Mouse (Mus musculus): ENCODE measurements around the gene Cdkl1. TPM values are rescaled to one million over a fixed set of nuclear protein-coding genes. Genes with fewer than 3 reads are reported as not detected.

Cdkl1 gene
- total RNA-seq (2021), result 1 to 10 TPM; 1.4 to 2.1 TPM
- long read RNA-seq, experiment 1, result 0 reads
- long read RNA-seq, experiment 2, partial matches to known transcripts, result 0 of 1 reads
- long read RNA-seq, experiment 2, other reads (novel, unspliced or antisense), result 1 of 1 reads

DNA sequence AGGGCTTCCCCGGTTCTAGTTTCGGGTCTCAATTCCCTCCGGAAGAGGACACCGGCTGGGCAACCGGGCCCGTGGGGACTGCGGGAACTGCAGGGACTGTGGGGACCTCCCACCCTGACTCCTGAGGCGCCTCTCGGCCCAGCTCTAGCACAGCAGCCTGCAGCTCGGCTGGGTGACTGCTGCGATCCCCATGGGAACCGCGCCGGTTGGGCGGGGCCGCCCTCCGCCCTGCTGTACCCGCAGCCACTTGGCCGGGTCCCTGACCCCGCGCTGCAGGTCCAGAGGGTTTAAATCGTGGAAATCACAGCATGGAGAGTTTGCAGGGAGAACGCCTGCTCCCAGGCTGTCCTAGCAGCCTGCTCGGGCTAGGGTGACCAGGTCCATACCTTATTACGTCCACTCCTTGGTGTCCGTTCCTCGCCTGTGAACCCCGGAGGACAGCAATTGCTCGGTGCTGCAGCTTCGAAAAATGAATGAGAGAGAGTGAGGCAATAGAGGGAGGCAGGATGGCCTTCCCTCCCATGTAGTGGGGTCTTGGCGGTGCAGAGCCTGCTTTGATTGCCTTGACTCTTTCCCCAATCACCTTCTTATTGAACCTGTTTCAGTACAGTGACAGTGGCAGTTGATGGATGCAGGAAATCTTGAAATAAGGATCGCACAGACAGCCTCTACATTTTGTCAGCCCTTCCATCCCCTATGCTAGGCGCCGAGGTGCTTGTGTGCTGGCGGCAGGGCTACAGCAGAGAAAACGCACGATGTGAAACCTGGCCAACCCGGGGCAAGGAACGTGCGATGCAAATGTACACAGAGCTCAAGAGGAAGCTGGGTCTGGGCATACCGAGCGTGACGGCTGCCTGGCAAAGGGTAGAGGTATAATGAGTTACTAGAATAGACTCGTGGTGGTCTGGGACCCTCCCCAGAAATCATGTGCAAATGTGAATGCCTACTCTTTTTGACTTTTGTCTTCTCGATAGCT, at the start of gene Cdkl1:
Cdkl1 (minus strand) TSS at position 738 of the 976 bp plus-strand sequence.
- peak; percentile 53 for DNase-seq

DNA sequence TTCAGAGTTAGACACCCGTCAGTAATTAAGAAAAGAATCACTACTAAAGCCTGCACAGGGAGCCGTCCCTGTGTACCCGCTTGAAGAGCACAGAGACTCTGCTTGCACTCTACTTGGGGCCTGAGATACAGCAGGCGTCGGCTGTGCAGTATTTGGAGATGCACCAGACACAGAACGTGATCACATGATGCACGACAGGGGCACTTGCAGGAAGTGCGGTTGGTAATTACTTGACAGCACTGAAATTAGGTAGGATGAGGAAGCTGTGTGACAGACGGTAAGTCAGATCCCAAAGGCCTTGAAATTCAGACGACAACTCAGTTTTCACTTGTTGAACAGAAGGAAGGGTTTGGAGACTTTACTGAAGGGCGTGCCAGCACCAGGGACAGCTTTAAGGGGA, 47.3 kb upstream of the Cdkl1 start:
- DNase-seq, result no peak

- no peak for DNase-seq
Observed at GRCm38 (mm10) chr12:69833982-69834604, 43.0 kb upstream of the Cdkl1 start.

- no peak for DNase-seq
Observed at GRCm38 (mm10) chr12:69831239-69831910, 40.3 kb upstream of the Cdkl1 start.

GRCm38 (mm10) chr12:69828214-69828613, 37.1 kb upstream of the Cdkl1 start:
- no peak for DNase-seq

GRCm38 (mm10) chr12:69824881-69825597, 34.0 kb upstream of the Cdkl1 start:
- DNase-seq, result no peak

GRCm38 (mm10) chr12:69814272-69814671, 23.2 kb upstream of the Cdkl1 start:
- no peak for DNase-seq

DNA sequence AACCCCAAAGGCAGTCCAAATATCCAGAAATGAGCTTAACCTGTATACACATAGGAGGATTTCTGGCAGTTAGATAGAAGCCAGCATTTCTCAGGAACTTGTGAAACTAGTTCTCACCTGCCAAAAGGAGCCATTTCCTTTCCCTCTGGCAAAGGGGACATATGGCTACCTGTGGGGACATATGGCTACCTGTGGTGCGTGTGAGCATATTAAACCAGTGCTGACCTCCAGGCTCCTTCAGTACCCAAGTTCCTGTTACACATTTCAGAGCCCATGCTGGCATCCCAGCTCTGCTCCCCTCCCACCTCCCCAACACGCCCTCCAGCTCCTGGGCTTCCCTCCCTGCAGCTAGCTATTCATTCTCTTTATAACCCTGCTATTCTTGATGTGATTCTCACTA, 22.5 kb upstream of the Cdkl1 start:
- no peak for DNase-seq

GRCm38 (mm10) chr12:69812986-69813385, 21.9 kb upstream of the Cdkl1 start:
- no peak for DNase-seq

DNA sequence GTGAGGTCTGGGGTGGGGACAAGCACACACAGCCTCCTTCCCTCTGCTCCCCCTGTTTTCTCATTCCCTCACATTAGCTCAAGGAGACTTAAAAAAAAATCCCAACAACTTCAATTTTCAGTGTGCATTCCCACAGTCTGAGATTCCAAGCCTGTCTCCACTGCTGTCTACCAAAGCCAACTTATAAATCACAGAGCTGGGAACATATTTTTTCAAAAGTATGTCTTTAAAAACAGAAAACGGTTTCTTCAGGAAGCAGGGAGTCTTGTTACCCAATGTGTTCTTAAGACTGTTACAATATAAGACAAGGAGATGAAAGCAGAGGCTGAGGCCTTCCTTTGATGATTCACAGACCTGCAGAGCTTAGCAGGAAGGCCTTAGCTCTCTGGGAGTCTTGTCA, 20.9 kb upstream of the Cdkl1 start:
- no peak for DNase-seq

DNA sequence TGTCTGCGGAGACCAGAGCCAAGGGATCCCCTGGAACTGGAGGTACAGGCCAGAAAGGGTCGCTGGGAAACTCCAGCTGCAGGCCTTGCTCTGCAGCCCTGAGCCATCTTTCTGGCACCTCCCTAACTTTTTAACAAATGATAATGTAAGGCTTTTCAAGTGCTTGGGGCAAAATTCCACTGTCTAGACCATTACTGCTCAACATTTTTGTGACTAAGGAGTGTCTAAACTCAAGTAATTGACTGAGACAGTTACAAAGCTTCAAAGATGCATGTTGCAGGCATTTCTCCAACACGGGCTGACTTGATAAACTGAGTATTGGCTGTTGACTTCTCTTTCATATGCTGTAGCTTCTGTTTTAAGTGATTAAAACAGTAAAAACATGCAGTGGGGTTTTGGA, 18.4 kb upstream of the Cdkl1 start:
- no peak for DNase-seq

DNA sequence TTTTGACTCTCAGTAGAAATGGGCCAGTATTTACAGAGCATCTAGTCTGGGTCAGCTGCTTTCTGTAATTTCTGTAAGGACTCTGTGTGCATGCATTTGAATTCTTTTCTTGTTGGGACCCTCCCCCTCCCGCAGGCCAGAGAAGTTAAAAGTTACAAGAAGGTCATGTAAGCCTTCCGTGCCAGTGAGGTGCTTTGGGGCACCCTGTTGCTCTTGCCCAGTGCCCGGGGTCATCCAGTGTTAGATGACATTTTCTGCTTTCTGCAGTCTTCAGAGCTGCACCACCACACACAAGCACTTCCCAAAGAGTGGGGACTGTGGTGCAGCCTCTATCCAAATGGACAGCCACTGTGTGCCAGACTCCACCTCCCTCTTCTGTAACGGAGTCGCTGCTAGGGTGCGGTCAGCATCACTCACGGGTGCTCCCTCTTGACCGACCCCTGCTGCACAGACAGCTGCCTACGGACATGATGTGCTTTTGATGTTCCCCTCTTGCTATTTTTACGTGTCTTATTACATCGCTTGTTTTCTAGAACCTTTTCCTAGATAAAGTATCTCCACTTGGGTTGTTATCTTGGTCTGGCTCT, 16.4 kb upstream of the Cdkl1 start:
- no peak for DNase-seq

DNA sequence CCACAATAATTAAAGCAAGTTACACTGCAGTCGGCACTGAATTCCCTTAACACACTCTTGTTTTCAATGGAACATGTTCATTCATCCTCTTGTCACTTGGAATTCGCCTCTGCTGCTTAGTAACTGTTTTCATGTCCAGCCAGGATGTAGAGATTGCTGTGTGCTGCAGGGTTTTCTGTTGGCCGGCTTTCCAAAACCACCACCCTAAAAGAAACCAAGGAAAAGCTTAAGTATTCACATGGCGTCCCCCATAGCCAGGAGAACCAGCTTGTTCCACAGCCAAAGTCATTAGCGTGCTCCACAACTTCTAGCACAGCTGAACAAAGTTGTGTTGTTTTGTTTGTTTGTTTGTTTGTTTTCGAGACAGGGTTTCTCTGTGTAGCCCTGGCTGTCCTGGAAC, 14.1 kb upstream of the Cdkl1 start:
- DNase-seq, result no peak

DNA sequence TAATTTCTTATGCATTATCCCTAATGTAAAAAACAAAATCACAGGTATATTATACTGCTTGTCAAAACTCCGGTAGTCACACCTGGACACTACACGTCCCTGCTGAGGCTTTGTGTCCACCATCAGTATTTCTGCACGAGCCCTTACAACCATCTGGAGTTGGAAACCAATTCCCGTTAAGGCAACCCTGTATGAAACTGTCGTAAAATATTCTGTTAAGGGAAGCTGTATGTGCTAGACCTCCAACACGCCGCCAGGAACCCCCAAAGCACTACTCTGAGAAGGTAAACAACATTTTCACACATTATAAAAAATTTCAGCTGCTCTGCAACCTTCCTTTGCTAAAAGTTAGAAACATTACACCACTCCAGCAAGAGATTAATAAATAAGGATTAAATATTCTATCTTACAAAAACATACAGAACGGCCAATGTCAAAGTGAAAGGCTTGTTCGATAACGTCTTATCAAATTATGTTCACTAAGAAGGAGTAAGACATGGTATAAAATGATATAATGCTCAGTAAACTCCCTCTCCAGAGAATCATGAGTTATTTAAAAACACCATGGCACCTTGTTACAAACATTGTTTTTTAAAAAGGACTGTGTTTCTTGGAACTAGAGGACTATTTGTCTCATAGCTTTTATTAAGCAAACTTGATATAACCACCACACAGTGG, 13.5 kb upstream of the Cdkl1 start:
- DNase-seq, result no peak

GRCm38 (mm10) chr12:69803196-69803595, 12.1 kb upstream of the Cdkl1 start:
- DNase-seq, result no peak

- DNase-seq, result no peak
Observed at GRCm38 (mm10) chr12:69800586-69800985, 9.5 kb upstream of the Cdkl1 start.

DNA sequence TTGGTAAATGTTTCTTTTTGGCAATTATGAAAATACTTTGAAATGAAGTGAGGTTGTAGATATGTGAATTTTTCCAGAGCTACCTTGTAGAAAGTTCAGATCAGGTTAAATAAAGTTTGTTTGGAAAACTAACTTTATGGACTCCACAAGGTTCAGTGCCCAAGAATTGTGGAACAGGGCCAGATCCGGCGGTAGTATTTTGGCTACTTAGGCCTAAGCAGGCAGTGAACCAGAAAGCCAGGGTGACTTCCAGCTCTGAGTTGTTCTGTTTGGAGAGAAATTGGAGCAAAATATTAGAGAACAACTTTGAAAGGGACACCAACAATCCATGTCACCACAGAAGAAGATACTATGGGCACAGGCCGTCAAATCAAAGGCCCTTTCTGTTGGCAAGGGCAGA, 5.2 kb upstream of the Cdkl1 start:
- DNase-seq, result no peak

- no peak for DNase-seq
Observed at GRCm38 (mm10) chr12:69789766-69790529, 1.1 kb downstream of the Cdkl1 start.

DNA sequence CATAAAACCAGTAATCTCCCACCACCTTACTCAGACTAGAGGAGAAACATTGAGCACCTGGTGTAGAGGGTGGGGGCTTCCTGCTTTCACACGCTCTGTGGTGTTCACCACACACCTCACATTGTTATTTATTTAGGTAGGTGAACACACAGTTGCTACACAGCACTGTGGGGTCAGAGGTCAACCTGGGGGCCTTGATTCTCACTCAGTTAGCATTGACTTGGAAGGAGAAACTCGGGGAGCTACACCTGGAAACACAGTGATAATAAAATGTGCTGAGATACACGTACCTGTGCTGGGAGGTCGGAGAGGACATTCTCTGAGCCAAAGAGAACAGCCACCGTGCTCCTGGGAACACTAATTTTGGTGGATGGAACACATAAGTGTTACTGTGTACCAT, 2.7 kb downstream of the Cdkl1 start:
- DNase-seq, result no peak

GRCm38 (mm10) chr12:69785471-69785870, 5.6 kb downstream of the Cdkl1 start:
- DNase-seq, result no peak

Measured in gastrocnemius, postnatal 10 days (tissue).